Mouse (Mus musculus) urinary bladder, adult 18-20 months (tissue): ENCODE measurements around the gene Rbpms2.
"Not testable (repeated sequence)": the region's sequence is repeated elsewhere in the genome, so short reads cannot be mapped to it uniquely, and the experiment has no call there.

Experiments used
- DNase-seq, 2 experiments: peaks; one replicate each; pipeline ENCODE4 v3.0.0; 2022; ENCODE audit warnings: low spot score in 2 of 2, mixed read lengths in 2 of 2

Gene Rbpms2

GRCm38 (mm10) chr9:65657218-65657617, 27.8 kb downstream of the Rbpms2 start:
- DNase-seq = no peak

GRCm38 (mm10) chr9:65661029-65661428, 31.6 kb downstream of the Rbpms2 start:
- DNase-seq = no peak

GRCm38 (mm10) chr9:65661493-65661892, 32.0 kb downstream of the Rbpms2 start:
- no peak for DNase-seq

GRCm38 (mm10) chr9:65664163-65664562, 34.7 kb downstream of the Rbpms2 start:
- DNase-seq = peak; percentile 42 to 59

- peak; percentile 40 to 66 for DNase-seq
Measured at GRCm38 (mm10) chr9:65666042-65666441, 36.6 kb downstream of the Rbpms2 start.

GRCm38 (mm10) chr9:65667701-65668100, 38.3 kb downstream of the Rbpms2 start, which contains the start of gene Oaz2:
Oaz2 (plus strand) TSS chr9:65668001.
- DNase-seq = no peak

- DNase-seq = no peak
Measured at GRCm38 (mm10) chr9:65671431-65671931, 42.0 kb downstream of the Rbpms2 start.

GRCm38 (mm10) chr9:65672996-65673395, 43.5 kb downstream of the Rbpms2 start:
- DNase-seq = no peak

GRCm38 (mm10) chr9:65675461-65676357, 46.3 kb downstream of the Rbpms2 start:
- DNase-seq = no peak

- peak; percentile 96 to 97 for DNase-seq
Measured at GRCm38 (mm10) chr9:65676358-65677118, 47.1 kb downstream of the Rbpms2 start.

- DNase-seq = no peak
Measured at GRCm38 (mm10) chr9:65677119-65677462, 47.6 kb downstream of the Rbpms2 start.

- DNase-seq = no peak
Measured at GRCm38 (mm10) chr9:65679181-65679761, 49.8 kb downstream of the Rbpms2 start.

- no peak for DNase-seq
Measured at GRCm38 (mm10) chr9:65680938-65681633, 51.6 kb downstream of the Rbpms2 start.

GRCm38 (mm10) chr9:65681634-65681940, 52.1 kb downstream of the Rbpms2 start:
- no peak for DNase-seq

GRCm38 (mm10) chr9:65682183-65682582, 52.7 kb downstream of the Rbpms2 start:
- no peak for DNase-seq

GRCm38 (mm10) chr9:65682994-65683393, 53.5 kb downstream of the Rbpms2 start:
- no peak for DNase-seq

- no peak for DNase-seq
Measured at GRCm38 (mm10) chr9:65684704-65685103, 55.3 kb downstream of the Rbpms2 start.

- not testable (repeated sequence) for DNase-seq
Measured at GRCm38 (mm10) chr9:65689869-65690268, 60.4 kb downstream of the Rbpms2 start.

- no peak for DNase-seq
Measured at GRCm38 (mm10) chr9:65692466-65692865, 63.0 kb downstream of the Rbpms2 start.

GRCm38 (mm10) chr9:65692959-65693603, 63.6 kb downstream of the Rbpms2 start:
- DNase-seq = no peak

GRCm38 (mm10) chr9:65695646-65696045, 66.2 kb downstream of the Rbpms2 start:
- no peak for DNase-seq
